Mouse (Mus musculus): Measurements from ENCODE around the gene Unc79.

Gene Unc79

DNA sequence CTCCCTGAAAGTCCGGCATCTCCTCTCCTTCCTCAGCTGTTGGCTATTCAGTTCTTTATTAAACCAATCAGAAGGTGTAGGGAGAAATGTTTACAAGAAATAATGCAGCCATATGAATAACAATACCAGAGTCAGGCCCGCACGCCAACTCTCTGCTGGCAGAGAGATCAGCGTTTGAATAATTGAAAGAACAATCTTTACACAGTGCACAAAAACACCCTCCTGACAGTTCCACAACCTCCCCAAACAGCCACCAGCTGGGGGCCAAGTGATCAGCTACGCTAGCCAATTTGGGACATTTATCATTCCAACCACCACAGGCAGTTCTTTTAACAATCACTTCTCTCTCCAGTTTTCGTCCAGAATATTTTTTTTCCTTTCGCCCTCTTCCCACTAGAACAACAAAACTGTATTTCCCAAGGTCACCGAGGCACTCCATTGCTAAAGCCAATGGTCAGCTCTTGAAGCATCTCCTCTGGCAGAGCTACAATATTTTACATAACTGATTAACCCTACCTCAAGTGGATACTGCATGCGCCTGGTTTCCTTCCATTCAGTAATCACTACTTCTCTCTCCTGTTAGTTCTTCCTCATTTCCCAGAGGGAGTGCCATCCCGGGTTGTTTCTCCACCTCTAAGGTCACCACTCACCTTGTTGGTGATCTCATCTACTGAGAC is 169.0 kb downstream of the Unc79 start:
- in situ Hi-C loops (cut with MboI, MseI) = no loop called here

DNA sequence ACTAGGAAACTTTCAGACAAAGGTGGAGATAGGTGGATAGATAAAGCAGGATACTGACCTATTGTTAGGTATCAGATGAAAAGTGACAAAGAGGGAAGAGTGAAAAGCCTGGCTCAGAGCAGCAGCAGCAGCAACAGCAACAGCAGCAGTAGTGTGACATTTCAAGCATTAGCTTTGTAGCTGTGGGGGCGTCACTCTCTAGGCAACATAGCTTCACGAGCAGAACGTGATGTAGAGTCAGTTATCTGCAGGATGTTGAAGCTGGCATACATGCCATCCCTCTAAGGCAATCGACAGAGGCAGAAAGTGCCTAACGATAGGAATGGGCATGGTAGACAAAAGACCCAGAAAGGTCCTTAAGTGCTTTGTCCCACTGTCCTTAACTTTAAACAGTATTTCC is 173.3 kb downstream of the Unc79 start:
- in situ Hi-C loops (cut with MboI, MseI) = no loop called here

DNA sequence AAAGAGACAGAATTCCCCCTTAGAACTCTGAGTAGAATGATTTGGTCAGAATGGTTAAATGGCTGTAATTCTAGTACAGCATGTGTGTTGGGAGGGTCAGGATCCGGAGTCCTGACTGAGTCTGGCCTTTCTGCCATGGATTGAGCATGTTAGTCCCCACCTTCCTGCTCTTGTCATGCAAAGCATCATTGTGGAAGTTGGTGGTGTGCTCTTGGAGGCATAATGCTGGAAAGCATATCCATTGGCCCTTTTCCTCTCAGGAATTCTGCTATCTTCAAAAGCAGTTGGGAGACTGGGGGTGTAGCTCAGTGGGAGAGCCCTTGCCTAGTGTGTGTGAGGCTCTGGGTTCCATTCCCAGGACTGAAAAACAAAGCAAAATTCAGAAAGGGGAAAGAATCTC is 175.2 kb downstream of the Unc79 start:
- in situ Hi-C loops (cut with MboI, MseI) = no loop called here

DNA sequence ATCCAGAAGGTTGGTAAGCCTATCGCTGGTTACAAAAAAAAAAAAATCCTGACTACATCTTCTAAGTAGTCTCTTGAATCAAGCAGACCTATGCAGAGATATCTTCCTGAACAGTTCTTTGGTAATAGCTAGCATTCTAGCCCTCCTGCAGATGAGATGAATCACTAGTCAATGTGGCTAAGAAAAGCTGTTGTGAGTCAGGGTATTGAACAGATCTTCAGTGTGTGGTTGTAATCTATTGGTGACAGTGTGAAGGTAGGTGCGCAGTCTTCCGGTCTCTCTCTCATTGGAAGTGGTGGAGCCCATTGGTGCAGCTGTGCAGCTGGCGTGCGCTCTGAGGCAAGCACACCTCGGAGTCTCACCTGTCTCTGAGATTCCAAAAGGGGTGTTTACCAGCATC is 180.3 kb downstream of the Unc79 start:
- in situ Hi-C loops (cut with MboI, MseI) = no loop called here

DNA sequence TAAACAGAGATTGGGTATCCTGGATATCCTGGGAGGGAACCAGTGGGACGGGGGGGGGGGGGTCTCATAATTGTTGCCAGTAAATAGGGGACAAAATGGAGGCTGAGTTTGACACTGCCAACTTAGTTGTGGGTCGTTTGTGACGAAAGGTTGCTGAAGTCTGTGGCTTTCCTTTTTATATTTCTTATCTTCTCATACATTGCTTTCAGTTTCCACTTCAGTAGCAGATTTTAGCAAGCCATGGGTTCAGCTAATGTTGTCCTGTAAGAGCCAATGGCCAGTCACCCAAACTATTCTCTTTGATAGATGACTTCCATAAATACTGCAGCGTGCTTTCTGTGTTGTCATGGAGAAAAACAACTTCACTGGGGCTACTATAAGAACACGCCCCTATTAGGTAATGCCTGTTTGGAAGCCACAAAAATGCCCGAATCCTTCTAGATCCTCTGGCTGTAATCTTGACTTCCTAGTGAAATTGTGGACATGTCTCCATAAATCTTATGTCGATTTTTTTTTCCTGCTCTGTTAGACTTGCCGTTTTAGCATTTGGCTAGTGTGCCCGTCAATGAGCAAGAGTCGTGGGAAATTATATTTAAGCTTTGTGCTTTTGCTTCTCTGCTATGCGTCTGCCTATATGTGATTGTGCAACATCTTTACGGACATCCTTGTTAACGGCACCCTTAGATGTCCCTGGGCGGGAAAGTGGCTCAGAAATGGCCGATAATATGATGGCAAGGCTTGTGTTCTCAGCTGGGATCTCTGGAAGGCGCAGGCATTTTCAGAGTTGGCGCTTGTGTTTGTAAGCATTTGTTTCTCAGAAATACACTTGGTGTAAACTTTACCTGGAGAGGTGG is 181.0 kb downstream of the Unc79 start:
- in situ Hi-C loops (cut with MboI, MseI) = no loop called here

DNA sequence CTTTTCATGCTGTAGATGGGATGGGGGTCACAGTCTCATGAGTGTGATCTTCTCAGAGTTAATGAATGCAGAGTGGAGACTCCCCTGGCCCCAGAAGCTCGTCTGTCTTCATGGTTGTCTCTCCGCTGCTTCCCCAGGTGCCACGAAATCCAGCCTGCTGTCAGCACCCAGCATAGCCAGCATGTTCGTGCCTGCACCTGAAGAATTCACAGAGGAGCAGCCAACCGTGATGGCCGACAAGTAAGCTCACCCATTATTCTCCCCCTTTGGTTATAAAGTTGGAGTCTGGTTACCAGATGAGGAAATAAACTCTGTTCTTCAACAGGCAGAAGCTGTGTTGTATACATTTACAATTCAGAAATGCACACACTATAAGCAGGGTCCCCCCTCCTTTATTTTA is 182.8 kb downstream of the Unc79 start:
- in situ Hi-C loops (cut with MboI, MseI) = no loop called here

DNA sequence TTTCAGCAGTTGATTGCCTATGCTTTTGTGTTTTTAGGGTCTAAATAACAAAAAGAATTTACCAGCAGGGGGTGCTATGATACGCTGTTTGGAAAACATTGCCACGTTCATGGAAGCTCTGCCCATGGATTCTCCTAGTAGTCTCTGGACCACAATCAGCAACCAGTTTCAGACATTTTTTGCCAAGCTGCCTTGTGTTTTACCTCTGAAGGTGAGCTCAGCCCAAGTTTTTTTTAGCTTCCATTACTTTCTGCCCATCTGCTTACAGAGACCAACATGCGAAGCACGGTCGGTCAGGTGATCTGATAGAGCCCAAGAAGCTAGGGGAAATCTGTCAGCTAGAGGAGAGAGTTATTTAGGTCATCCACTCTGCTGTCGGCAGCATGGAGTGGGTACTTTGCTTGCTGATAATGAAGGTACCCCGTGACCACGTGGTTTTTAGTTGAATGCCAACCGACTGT is 193.9 kb downstream of the Unc79 start:
- in situ Hi-C loops (cut with MboI, MseI) = loop anchor here (5.0 to 10.0 kb wide), 2 partner anchors 165 to 222 kb away; no protein-coding TSS in a partner anchor

DNA sequence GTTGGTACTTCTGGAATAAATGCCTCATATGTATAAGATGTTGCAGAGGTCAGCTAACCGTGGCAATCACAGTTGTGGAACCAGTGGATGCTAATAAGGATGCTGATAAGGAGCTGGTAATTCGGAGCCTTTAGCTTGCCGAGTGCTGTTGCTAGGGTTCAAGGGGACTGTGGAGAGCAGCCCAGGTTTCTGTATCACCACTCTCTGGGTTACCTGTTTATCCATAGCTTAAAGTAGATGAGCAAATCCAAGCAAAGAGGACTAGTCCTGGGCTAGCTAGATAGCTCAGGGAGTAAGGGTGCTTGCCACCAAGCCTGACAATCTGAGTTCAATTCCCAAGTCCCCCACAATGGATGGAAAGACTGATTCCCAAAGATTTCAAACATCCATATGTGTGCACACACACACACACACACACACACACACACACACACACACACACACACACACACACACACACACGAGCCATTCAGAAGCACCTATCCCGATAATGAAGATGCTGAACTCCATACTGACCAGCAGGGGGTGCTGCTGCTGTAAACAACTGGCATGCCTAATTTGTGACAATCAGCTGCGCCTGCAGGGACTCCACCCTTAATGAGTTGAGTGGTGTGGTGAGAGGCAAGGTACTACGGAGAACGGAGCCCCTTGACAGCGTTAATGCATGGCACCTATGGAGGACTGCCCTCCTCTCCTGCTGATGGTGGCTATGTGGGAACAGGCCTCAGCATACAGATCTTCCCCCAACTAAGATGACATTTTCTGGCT is 195.3 kb downstream of the Unc79 start:
- in situ Hi-C loops (cut with MboI, MseI) = loop anchor here (5.0 to 10.0 kb wide), 2 partner anchors 163 to 221 kb away; no protein-coding TSS in a partner anchor

DNA sequence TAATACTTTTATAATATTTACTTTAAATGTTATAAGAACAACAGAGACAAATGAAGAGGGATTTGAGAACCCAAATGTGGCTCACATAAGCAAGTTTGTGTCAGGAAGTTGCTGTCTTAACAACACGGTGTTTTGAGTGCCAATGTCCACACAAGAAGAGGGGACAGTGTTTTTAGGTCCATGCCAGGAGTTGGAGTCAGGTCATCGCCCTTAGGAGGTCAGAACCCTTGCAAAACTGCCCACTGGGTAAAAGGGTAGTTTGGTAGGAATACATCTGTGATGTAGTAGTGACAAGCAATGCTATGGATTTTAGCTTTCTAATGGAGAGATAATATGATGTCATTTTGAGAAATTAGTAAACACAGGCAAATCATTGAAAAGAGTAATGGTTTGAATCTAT is 201.6 kb downstream of the Unc79 start:
- in situ Hi-C loops (cut with MboI, MseI) = no loop called here

DNA sequence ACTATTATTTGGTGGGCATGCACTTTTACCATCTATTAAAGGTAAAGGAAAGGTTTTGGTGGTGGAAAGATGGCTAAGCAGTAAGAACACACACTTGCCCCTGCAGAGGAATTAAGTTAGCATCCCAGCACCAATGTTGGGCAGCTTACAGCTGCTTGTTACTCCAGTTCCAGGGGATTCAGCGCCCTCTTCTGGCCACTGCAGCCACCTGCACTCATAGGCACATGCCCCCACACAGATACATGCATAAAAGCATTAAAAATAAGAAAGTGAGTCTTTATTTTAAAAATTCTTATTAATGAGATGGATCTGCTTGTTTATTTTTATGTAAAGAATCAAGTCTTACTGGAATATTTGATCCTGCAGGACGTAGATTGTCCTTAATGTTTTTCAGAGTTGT is 206.3 kb downstream of the Unc79 start:
- in situ Hi-C loops (cut with MboI, MseI) = no loop called here

DNA sequence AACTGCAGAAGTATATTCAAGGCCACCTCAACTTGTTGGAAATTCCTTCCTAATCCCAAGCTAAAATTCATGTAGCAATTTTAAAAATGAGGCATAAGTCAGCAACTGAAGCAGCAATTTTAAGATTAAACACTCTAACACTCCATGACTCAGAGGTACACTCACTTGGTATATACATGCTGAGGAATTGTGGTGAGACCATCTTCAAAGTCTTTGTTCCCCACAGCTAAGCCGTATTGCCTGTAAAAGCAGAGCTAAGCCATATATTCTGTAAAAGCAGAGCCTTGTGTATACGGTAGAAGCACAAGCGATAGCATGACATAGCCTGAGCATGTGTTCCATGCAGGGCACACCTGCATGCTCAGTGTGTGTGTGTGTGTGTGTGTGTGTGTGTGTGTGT is 206.7 kb downstream of the Unc79 start:
- in situ Hi-C loops (cut with MboI, MseI) = no loop called here

DNA sequence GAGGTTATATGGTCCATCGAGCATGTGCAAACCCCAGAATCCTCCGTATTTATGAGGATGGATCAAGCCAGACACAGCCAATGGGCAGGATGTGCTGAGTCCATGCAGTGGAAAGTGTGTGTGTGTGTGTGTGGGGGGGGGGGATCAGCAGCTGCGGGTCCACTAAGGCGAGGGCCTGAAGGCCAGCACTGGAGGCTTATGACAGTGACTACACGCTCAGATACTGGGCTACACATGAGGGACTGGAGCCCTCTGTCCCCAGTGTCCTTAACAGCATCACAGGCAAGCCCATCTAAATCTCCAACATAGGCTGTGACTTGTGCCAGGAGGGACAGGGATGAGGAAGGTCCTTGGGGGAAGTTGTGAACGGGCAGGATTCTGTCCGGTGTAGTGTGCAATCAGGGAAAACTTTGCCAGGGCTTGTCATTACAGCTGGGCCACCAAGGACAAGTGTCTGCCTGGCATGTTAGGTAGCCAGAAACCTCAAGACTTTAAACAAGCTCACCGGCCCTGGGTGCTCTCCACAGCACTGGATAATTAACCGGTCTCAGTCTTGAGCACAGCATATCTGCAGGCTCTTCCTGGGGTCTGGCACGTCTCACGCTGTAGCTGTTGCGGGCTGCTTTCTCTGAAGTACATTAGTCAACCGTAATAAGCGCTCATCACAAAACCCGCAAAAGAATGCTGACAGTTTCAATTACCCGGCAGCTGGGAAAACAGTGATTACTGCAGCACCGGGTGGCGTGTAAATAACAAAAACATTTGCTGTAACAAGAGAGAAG is 208.7 kb downstream of the Unc79 start:
- in situ Hi-C loops (cut with MboI, MseI) = no loop called here

DNA sequence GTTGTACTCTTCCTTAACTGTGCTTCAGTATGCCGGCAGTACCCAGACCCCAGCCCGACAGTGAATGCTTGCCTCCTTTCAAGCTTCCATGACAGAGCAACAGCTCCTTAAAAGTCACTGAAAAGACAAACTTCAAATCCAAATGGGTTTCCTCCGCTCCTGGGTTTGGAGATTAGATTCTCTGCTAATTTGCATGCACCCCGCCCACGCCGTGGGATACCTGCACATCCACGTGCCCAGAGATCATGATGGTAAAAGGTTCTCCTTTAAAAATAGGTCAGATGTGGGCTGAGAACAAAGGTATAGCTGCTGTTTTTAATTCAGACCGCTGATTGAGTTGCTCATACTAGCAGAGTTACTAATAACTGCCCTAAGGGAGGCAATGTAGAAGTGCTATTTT is 210.4 kb downstream of the Unc79 start:
- in situ Hi-C loops (cut with MboI, MseI) = no loop called here

DNA sequence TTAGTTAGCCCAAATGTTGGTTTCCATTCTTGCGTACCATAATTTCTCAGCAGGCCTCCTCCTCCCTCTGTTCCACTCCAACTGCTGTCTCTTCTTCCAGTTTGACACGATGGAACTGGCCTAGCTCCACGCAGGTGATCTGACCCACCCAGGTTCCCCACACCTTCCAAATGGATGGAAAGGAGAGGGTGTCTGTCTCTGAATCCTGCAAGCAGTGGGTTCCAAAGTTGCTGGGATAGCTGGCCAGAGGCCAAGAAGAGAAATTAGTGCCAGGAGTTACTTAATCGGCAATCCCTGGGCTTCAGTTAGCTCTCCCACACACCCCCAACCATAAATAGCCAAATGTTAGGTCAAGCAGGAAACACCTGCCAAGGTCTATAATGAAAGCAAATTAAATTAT is 212.1 kb downstream of the Unc79 start:
- in situ Hi-C loops (cut with MboI, MseI) = no loop called here

DNA sequence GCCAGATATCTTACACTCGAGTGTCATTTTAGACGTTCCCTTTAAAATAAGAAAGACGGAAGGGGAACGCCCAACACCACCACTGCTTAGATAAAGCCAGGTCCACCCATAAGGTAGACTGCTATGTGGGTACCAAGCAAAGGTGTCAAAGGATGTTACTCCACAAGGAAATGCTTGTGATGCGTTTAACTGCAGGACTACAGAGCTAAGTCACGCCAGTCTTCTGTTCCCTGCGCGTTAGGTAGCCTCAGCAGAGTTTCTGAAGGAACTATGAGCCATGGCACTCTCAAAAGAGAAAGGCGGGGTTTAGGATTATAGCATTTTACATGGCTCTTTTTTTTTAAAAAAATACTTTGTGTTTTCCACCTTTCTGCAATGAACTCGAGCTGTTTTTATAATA is 214.9 kb downstream of the Unc79 start:
- in situ Hi-C loops (cut with MboI, MseI) = no loop called here

DNA sequence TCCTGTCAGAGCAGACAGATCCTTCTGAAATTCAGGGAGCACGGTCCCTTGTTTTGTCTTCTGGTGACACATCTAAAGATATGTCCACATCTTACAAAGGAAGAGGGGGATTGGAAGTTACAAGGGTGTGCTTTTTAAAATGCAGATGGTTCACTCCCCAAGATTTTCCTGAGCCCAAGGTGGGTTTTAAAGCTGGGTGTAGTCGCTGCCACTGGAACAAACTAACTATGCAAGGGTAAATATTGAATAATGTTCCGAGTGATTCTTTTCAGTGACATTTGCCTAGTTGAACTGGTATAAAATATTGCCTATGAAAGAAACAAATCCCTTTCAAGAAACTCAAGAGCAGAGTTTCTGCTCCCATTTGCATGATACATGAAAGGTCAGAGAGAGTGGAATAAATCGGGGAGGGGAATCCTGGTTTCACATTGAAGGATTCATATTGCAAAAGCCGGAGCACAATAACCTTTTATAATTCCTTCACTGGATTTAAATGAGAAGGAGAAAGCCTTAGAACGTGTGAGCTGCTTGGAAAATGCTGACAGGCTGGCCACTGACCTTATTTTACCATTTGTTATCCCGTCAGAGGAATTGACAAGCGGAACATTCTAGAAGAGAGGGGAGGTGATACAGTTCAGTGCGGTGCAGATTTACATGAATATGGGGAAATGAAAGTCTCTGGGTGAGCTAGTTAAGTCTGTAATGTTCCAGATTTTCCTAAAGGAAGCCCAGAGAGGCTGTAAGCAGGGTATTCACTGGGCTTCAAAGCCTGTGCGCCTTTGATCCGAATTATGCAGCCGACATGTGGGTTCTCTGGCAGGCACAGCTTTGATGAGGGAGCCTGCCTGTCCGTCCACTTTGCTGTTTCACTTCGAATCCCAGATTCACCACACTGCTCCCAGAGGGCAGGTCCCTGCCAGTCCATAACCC is 215.7 kb downstream of the Unc79 start:
- in situ Hi-C loops (cut with MboI, MseI) = no loop called here

DNA sequence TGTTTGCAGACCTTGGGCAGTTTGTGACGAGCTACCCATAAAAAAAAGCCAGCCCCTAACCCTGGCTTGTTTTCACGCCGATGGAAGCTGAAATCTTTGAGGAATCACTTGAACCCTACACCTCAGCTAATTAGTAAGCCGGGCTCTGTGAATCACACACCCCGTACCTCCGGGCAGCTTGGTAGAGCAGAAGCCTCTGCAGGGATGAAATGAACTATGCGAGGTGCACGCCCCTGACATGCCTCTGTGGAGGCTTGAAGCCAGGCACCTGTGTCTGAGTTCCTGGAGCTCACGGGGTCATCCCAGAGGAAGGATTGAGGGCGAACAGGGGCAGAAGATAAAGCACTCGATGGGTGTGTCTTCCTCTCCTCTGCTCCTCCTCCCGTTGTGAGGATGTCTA is 220.2 kb downstream of the Unc79 start:
- in situ Hi-C loops (cut with MboI, MseI) = no loop called here

DNA sequence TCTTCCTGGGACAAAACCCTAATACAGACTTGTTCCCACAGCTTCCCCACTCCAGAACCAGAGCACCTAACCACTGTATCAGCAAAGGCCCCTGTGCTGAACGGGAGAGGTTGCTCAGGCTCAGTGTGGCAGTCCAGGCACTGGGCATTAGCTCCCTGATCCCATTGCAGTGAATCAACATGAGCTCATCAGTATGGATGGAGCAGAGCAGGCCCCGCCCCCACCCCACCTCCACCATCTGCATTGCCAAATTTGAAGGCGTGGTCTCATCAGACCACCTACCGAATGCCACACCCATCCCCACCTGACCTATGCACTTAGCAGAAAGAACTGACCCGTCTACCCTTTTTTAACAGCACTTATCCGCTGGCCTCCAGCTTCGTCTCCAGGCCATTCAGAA is 234.4 kb downstream of the Unc79 start:
- in situ Hi-C loops (cut with MboI, MseI) = no loop called here

DNA sequence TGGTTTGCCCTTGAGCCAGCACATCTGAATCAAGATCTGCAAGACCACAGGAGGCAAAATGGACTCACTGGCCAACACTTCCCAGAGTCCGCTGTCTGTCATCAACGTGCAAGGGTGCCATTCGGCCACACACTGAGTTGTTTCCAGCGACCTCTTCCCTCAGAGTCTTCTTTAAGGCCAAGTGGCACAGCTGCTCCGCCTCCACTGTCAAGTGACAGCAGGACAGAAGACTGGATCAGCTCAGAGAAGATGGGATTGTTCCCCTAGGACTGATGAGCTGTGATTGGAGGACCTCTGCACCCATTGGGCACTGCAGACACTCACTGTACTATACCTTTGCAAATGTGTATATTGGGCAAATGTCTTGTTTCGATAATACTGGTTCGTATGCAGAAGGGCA is 238.4 kb downstream of the Unc79 start:
- in situ Hi-C loops (cut with MboI, MseI) = no loop called here

DNA sequence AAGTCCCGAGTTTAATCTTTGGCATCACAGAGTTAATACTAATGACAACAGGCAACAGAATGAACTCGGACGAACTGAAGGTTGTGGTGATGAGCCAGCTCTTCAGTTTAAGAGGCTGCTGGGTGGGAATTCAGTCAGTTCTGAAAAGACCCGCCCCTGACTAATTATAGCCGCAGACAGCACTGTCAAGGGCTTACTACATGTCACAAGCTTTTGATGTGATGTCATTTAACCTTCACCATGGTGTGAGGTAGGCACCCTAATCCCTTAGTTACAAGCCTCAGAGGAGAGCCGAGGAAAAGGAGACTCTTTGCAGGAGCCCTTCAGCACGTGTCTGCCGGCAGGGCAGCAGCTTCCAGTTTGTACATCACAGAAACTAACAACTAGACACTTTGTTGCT is 239.6 kb downstream of the Unc79 start:
- in situ Hi-C loops (cut with MboI, MseI) = no loop called here
